Mouse (Mus musculus): ENCODE measurements around the gene Guca2b. TPM values are rescaled to one million over a fixed set of nuclear protein-coding genes. Genes with fewer than 3 reads are reported as not detected.
"Not testable (repeated sequence)": the region's sequence is repeated elsewhere in the genome, so short reads cannot be mapped to it uniquely, and the experiment has no call there.

Guca2b gene
- total RNA-seq, 2 experiments from 2014 or later = not detected

GRCm38 (mm10) chr4:119658246-119658645, 508 bp downstream of the Guca2b start:
- no peak for DNase-seq (ENCODE audit: low spot score)

GRCm38 (mm10) chr4:119657011-119657410, 1.7 kb downstream of the Guca2b start:
- no peak for DNase-seq (ENCODE audit: low spot score)

- no peak for DNase-seq (ENCODE audit: low spot score)
Measured at GRCm38 (mm10) chr4:119642666-119643065, 16.1 kb downstream of the Guca2b start.

- no peak for DNase-seq (ENCODE audit: low spot score)
Measured at GRCm38 (mm10) chr4:119638656-119639055, 20.1 kb downstream of the Guca2b start.

- DNase-seq (ENCODE audit: low spot score) = no peak
Measured at GRCm38 (mm10) chr4:119637946-119638345, 20.8 kb downstream of the Guca2b start.

- DNase-seq (ENCODE audit: low spot score) = no peak
Measured at GRCm38 (mm10) chr4:119637176-119637845, 21.4 kb downstream of the Guca2b start, which contains the start of gene Guca2a. Gene Guca2a, plus strand, starts transcription at chr4:119637704.

- DNase-seq (ENCODE audit: low spot score) = no peak
Measured at GRCm38 (mm10) chr4:119636731-119637130, 22.0 kb downstream of the Guca2b start.

- DNase-seq (ENCODE audit: low spot score) = no peak
Measured at GRCm38 (mm10) chr4:119635686-119636085, 23.1 kb downstream of the Guca2b start.

GRCm38 (mm10) chr4:119634908-119635660, 23.7 kb downstream of the Guca2b start:
- DNase-seq (ENCODE audit: low spot score) = no peak

- no peak for DNase-seq (ENCODE audit: low spot score)
Measured at GRCm38 (mm10) chr4:119633948-119634347, 24.8 kb downstream of the Guca2b start.

GRCm38 (mm10) chr4:119633342-119633741, 25.4 kb downstream of the Guca2b start:
- no peak for DNase-seq (ENCODE audit: low spot score)

- no peak for DNase-seq (ENCODE audit: low spot score)
Measured at GRCm38 (mm10) chr4:119632721-119633120, 26.0 kb downstream of the Guca2b start.

- peak; percentile 23 for DNase-seq (ENCODE audit: low spot score)
Measured at GRCm38 (mm10) chr4:119631115-119631919, 27.4 kb downstream of the Guca2b start.

GRCm38 (mm10) chr4:119628363-119628762, 30.4 kb downstream of the Guca2b start:
- DNase-seq (ENCODE audit: low spot score) = not testable (repeated sequence)

- no peak for DNase-seq (ENCODE audit: low spot score)
Measured at GRCm38 (mm10) chr4:119627317-119627716, 31.4 kb downstream of the Guca2b start.

- DNase-seq (ENCODE audit: low spot score) = no peak
Measured at GRCm38 (mm10) chr4:119626876-119627275, 31.9 kb downstream of the Guca2b start.

- no peak for DNase-seq (ENCODE audit: low spot score)
Measured at GRCm38 (mm10) chr4:119626081-119626645, 32.6 kb downstream of the Guca2b start.

- no peak for DNase-seq (ENCODE audit: low spot score)
Measured at GRCm38 (mm10) chr4:119614724-119615123, 44.0 kb downstream of the Guca2b start.

- DNase-seq (ENCODE audit: low spot score) = no peak
Measured at GRCm38 (mm10) chr4:119614078-119614477, 44.7 kb downstream of the Guca2b start.

GRCm38 (mm10) chr4:119609488-119609887, 49.3 kb downstream of the Guca2b start:
- no peak for DNase-seq (ENCODE audit: low spot score)
